Mouse (Mus musculus): ENCODE data around the gene Adarb1. TPM values are rescaled to one million over a fixed set of nuclear protein-coding genes. Genes with fewer than 3 reads are reported as not detected.

Gene Adarb1
- polyA plus RNA-seq, 1 experiment from 2014 or later = 15.4 TPM

- no peaks in the 10 kb centered on the region for H3K27me3 ChIP-seq (ENCODE audit: control insufficient read depth, insufficient read depth, low read length)
- H3K27ac ChIP-seq (replicated peaks in 1 of 2; ENCODE audit: control insufficient read depth in 1 of 2, insufficient read depth in 1 of 2, low read depth in 2 of 2, low read length in 2 of 2) = no peak overlapping the region
- no peak overlapping the region for H3K4me2 ChIP-seq (ENCODE audit: low read length)
- peaks cover 43% of the 10 kb centered on the region for H3K36me3 ChIP-seq (ENCODE audit: control insufficient read depth, insufficient read depth, low read length)
- ATAC-seq (ENCODE audit: insufficient number of reproducible peaks, insufficient read depth, low FRiP score, low read depth) = no peak
- no peaks in the 10 kb centered on the region for H3K9me3 ChIP-seq (ENCODE audit: control insufficient read depth, low read length)
- H3K4me1 ChIP-seq (ENCODE audit: control insufficient read depth in 2 of 2, insufficient read depth in 2 of 2, low read length in 2 of 2) = peaks cover 0 to 2% of the 10 kb centered on the region in 2 experiments; a peak in 1 of 4 replicates
- no peak overlapping the region for H3K4me3 ChIP-seq (ENCODE audit: control insufficient read depth in 1 of 2, insufficient read depth in 1 of 2, low read depth in 1 of 2, low read length in 2 of 2)
- no peak overlapping the region for H3K9ac ChIP-seq (ENCODE audit: low read length)
- 80% methylated on average over 4 of the region's 4 CpGs for WGBS
Measured at GRCm38 (mm10) chr10:77300934-77301297, 117.2 kb downstream of the Adarb1 start.

- Histone ChIP-seq H3K27ac (replicated peaks in 1 of 2; ENCODE audit: control insufficient read depth in 1 of 2, insufficient read depth in 1 of 2, low read depth in 2 of 2, low read length in 2 of 2) (no peak overlapping the region), H3K27me3 (ENCODE audit: control insufficient read depth, insufficient read depth, low read length) (no peaks in the 10 kb centered on the region), H3K9ac (ENCODE audit: low read length) (no peak overlapping the region), H3K36me3 (ENCODE audit: control insufficient read depth, insufficient read depth, low read length) (peaks cover 48% of the 10 kb centered on the region), H3K9me3 (ENCODE audit: control insufficient read depth, low read length) (no peaks in the 10 kb centered on the region), H3K4me1 (ENCODE audit: control insufficient read depth in 2 of 2, insufficient read depth in 2 of 2, low read length in 2 of 2) (no peaks in the 10 kb centered on the region), H3K4me2 (ENCODE audit: low read length) (no peak overlapping the region), H3K4me3 (ENCODE audit: control insufficient read depth in 1 of 2, insufficient read depth in 1 of 2, low read depth in 1 of 2, low read length in 2 of 2) (no peak overlapping the region)
- WGBS = 71% methylated on average over 8 of the region's 8 CpGs
- ATAC-seq (ENCODE audit: insufficient number of reproducible peaks, insufficient read depth, low FRiP score, low read depth) = no peak
Measured at GRCm38 (mm10) chr10:77300237-77300933, 117.7 kb downstream of the Adarb1 start.

GRCm38 (mm10) chr10:77299194-77299593, 118.9 kb downstream of the Adarb1 start:
- WGBS = 90% methylated on average over 2 of the region's 2 CpGs
- Histone ChIP-seq H3K36me3 (ENCODE audit: control insufficient read depth, insufficient read depth, low read length) (peaks cover 57% of the 10 kb centered on the region), H3K4me2 (ENCODE audit: low read length) (no peak overlapping the region), H3K27me3 (ENCODE audit: control insufficient read depth, insufficient read depth, low read length) (no peaks in the 10 kb centered on the region), H3K4me1 (ENCODE audit: control insufficient read depth in 2 of 2, insufficient read depth in 2 of 2, low read length in 2 of 2) (no peaks in the 10 kb centered on the region), H3K27ac (replicated peaks in 1 of 2; ENCODE audit: control insufficient read depth in 1 of 2, insufficient read depth in 1 of 2, low read depth in 2 of 2, low read length in 2 of 2) (no peak overlapping the region), H3K4me3 (ENCODE audit: control insufficient read depth in 1 of 2, insufficient read depth in 1 of 2, low read depth in 1 of 2, low read length in 2 of 2) (no peak overlapping the region), H3K9ac (ENCODE audit: low read length) (no peak overlapping the region), H3K9me3 (ENCODE audit: control insufficient read depth, low read length) (no peaks in the 10 kb centered on the region)
- ATAC-seq (ENCODE audit: insufficient number of reproducible peaks, insufficient read depth, low FRiP score, low read depth) = no peak

- no peak overlapping the region for H3K27ac ChIP-seq (replicated peaks in 1 of 2; ENCODE audit: control insufficient read depth in 1 of 2, insufficient read depth in 1 of 2, low read depth in 2 of 2, low read length in 2 of 2)
- peaks cover 59% of the 10 kb centered on the region for H3K36me3 ChIP-seq (ENCODE audit: control insufficient read depth, insufficient read depth, low read length)
- H3K4me3 ChIP-seq (ENCODE audit: control insufficient read depth in 1 of 2, insufficient read depth in 1 of 2, low read depth in 1 of 2, low read length in 2 of 2) = no peak overlapping the region
- no peak for ATAC-seq (ENCODE audit: insufficient number of reproducible peaks, insufficient read depth, low FRiP score, low read depth)
- no peak overlapping the region for H3K9ac ChIP-seq (ENCODE audit: low read length)
- no peaks in the 10 kb centered on the region for H3K9me3 ChIP-seq (ENCODE audit: control insufficient read depth, low read length)
- H3K4me1 ChIP-seq (ENCODE audit: control insufficient read depth in 2 of 2, insufficient read depth in 2 of 2, low read length in 2 of 2) = no peaks in the 10 kb centered on the region
- WGBS = 62% methylated on average over 8 of the region's 8 CpGs
- no peak overlapping the region for H3K4me2 ChIP-seq (ENCODE audit: low read length)
- no peaks in the 10 kb centered on the region for H3K27me3 ChIP-seq (ENCODE audit: control insufficient read depth, insufficient read depth, low read length)
Measured at GRCm38 (mm10) chr10:77298621-77299020, 119.4 kb downstream of the Adarb1 start.

DNA sequence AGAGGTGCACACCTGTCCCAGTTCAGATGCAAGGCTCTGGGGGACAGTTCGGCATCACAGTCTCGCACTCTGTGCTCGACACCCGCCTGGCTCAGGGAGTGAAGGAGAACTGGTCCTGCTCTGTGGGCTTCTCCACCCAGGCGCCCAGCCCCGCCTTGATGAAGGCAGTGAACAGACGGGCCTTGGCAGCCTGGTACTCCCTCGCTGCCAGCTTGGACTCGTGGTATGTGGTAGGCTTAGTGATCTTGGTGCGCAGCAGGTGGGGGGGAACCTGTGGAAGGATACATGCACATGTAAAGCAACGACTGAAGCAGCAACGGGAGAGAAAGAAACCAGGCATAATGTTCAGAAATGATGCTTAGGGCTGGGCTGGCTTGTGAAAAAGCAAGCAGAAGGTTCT, 123.4 kb downstream of the Adarb1 start:
- Histone ChIP-seq H3K4me2 (ENCODE audit: low read length) (no peak overlapping the region), H3K4me1 (ENCODE audit: control insufficient read depth in 2 of 2, insufficient read depth in 2 of 2, low read length in 2 of 2) (peaks cover 2 to 8% of the 10 kb centered on the region in 2 experiments; a peak in 2 of 4 replicates), H3K36me3 (ENCODE audit: control insufficient read depth, insufficient read depth, low read length) (peaks cover 38% of the 10 kb centered on the region), H3K9ac (ENCODE audit: low read length) (no peak overlapping the region), H3K27me3 (ENCODE audit: control insufficient read depth, insufficient read depth, low read length) (no peaks in the 10 kb centered on the region), H3K4me3 (ENCODE audit: control insufficient read depth in 1 of 2, insufficient read depth in 1 of 2, low read depth in 1 of 2, low read length in 2 of 2) (no peak overlapping the region), H3K27ac (replicated peaks in 1 of 2; ENCODE audit: control insufficient read depth in 1 of 2, insufficient read depth in 1 of 2, low read depth in 2 of 2, low read length in 2 of 2) (no peak overlapping the region), H3K9me3 (ENCODE audit: control insufficient read depth, low read length) (no peaks in the 10 kb centered on the region)
- ATAC-seq (ENCODE audit: insufficient number of reproducible peaks, insufficient read depth, low FRiP score, low read depth) = no peak
- WGBS = 89% methylated on average over 12 of the region's 12 CpGs

- 75% methylated on average over 17 of the region's 17 CpGs for WGBS
- H3K9me3 ChIP-seq (ENCODE audit: control insufficient read depth, low read length) = no peaks in the 10 kb centered on the region
- H3K27me3 ChIP-seq (ENCODE audit: control insufficient read depth, insufficient read depth, low read length) = no peaks in the 10 kb centered on the region
- H3K4me3 ChIP-seq (ENCODE audit: control insufficient read depth in 1 of 2, insufficient read depth in 1 of 2, low read depth in 1 of 2, low read length in 2 of 2) = no peak overlapping the region
- H3K9ac ChIP-seq (ENCODE audit: low read length) = no peak overlapping the region
- H3K4me1 ChIP-seq (ENCODE audit: control insufficient read depth in 2 of 2, insufficient read depth in 2 of 2, low read length in 2 of 2) = peaks cover 18 to 35% of the 10 kb centered on the region in 2 experiments
- H3K27ac ChIP-seq (replicated peaks in 1 of 2; ENCODE audit: control insufficient read depth in 1 of 2, insufficient read depth in 1 of 2, low read depth in 2 of 2, low read length in 2 of 2) = 0 out of 4 replicates have a peak overlapping the region, but pooled peaks of 1 of the 2 experiments have one; percentile 9
- H3K4me2 ChIP-seq (ENCODE audit: low read length) = no peak overlapping the region
- ATAC-seq (ENCODE audit: insufficient number of reproducible peaks, insufficient read depth, low FRiP score, low read depth) = no peak
- peaks cover 26% of the 10 kb centered on the region for H3K36me3 ChIP-seq (ENCODE audit: control insufficient read depth, insufficient read depth, low read length)
Measured at GRCm38 (mm10) chr10:77290624-77291366, 127.3 kb downstream of the Adarb1 start.

GRCm38 (mm10) chr10:77289559-77289958, 128.5 kb downstream of the Adarb1 start:
- ATAC-seq (ENCODE audit: insufficient number of reproducible peaks, insufficient read depth, low FRiP score, low read depth) = no peak
- H3K36me3 ChIP-seq (ENCODE audit: control insufficient read depth, insufficient read depth, low read length) = peaks cover 14% of the 10 kb centered on the region
- no peak overlapping the region for H3K4me2 ChIP-seq (ENCODE audit: low read length)
- no peak overlapping the region for H3K4me3 ChIP-seq (ENCODE audit: control insufficient read depth in 1 of 2, insufficient read depth in 1 of 2, low read depth in 1 of 2, low read length in 2 of 2)
- H3K9me3 ChIP-seq (ENCODE audit: control insufficient read depth, low read length) = no peaks in the 10 kb centered on the region
- H3K9ac ChIP-seq (ENCODE audit: low read length) = no peak overlapping the region
- H3K4me1 ChIP-seq (ENCODE audit: control insufficient read depth in 2 of 2, insufficient read depth in 2 of 2, low read length in 2 of 2) = peaks cover 18 to 43% of the 10 kb centered on the region in 2 experiments
- H3K27me3 ChIP-seq (ENCODE audit: control insufficient read depth, insufficient read depth, low read length) = no peaks in the 10 kb centered on the region
- H3K27ac ChIP-seq (replicated peaks in 1 of 2; ENCODE audit: control insufficient read depth in 1 of 2, insufficient read depth in 1 of 2, low read depth in 2 of 2, low read length in 2 of 2) = no peak overlapping the region; a peak in 1 of 4 replicates
- 89% methylated on average over 8 of the region's 8 CpGs for WGBS
